Mouse (Mus musculus) heart, embryonic 14.5 days (tissue): ENCODE measurements around the gene Fam129a. TPM values are rescaled to one million over a fixed set of nuclear protein-coding genes. Genes with fewer than 3 reads are reported as not detected.
"Not testable (repeated sequence)": the region's sequence is repeated elsewhere in the genome, so short reads cannot be mapped to it uniquely, and the experiment has no call there.

ENCODE experiments used
- ATAC-seq: fragments of 200-750 bp; cut with Nextera tagmentation; 2 replicates; pipeline ENCODE4 v1.8.0; 2017; ENCODE audit warnings: low read depth, moderate TSS enrichment; ENCODE audit not compliant: insufficient number of reproducible peaks, insufficient read depth, low FRiP score
- H3K27ac ChIP-seq, 2 experiments: fragments of 200-500 bp in 1 of 2; fragments of 300-500 bp in 1 of 2; sonication (generic) in 1 of 2; replicated peaks in 1 of 2; 2 replicates each; pipeline ENCODE4 v1.5.1; 2012 to 2014; ENCODE audit warnings: low read depth in 2 of 2, low read length in 2 of 2, control low read depth in 1 of 2, mild to moderate bottlenecking in 1 of 2, mixed read lengths in 1 of 2; ENCODE audit not compliant: control insufficient read depth in 1 of 2, insufficient read depth in 1 of 2
- H3K27me3 ChIP-seq: fragments of 300-500 bp; sonication (generic); 2 replicates; pipeline ENCODE4 v1.6.1; 2014; ENCODE audit warnings: mild to moderate bottlenecking, low read length, control low read depth; ENCODE audit not compliant: control insufficient read depth, insufficient read depth
- H3K36me3 ChIP-seq: fragments of 300-500 bp; sonication (generic); 2 replicates; pipeline ENCODE4 v1.6.1; 2014; ENCODE audit warnings: mild to moderate bottlenecking, control low read depth, low read length, mixed read lengths; ENCODE audit not compliant: control insufficient read depth, insufficient read depth
- H3K4me1 ChIP-seq, 2 experiments: fragments of 200-500 bp in 1 of 2; fragments of 300-500 bp in 1 of 2; sonication (generic) in 1 of 2; 2 replicates each; pipeline ENCODE4 v1.6.1; 2012 to 2014; ENCODE audit warnings: low read length in 2 of 2, control low read depth in 1 of 2, mixed read lengths in 1 of 2; ENCODE audit not compliant: control insufficient read depth in 2 of 2, insufficient read depth in 2 of 2
- H3K4me2 ChIP-seq: fragments of 300-500 bp; sonication (generic); 2 replicates; pipeline ENCODE4 v1.6.1; 2014; ENCODE audit warnings: mild to moderate bottlenecking, low read length
- H3K4me3 ChIP-seq, 2 experiments: fragments of 200-500 bp in 1 of 2; fragments of 300-500 bp in 1 of 2; sonication (generic) in 1 of 2; 2 replicates each; pipeline ENCODE4 v1.5.1; 2012 to 2014; ENCODE audit warnings: low read length in 2 of 2, mild to moderate bottlenecking in 2 of 2, control low read depth in 1 of 2, low read depth in 1 of 2, moderate library complexity in 1 of 2; ENCODE audit not compliant: control insufficient read depth in 1 of 2, insufficient read depth in 1 of 2
- H3K9ac ChIP-seq: fragments of 300-500 bp; sonication (generic); 2 replicates; pipeline ENCODE4 v1.6.1; 2014; ENCODE audit warnings: mild to moderate bottlenecking, low read length
- H3K9me3 ChIP-seq: fragments of 300-500 bp; sonication (generic); 2 replicates; pipeline ENCODE4 v1.6.1; 2016; ENCODE audit warnings: low read length, control low read depth; ENCODE audit not compliant: control insufficient read depth
- WGBS: fragments of 180-500 bp; shearing (Covaris S2); extraction: QIAGEN DNeasy Blood & Tissue Kit; methylation state at CpG from one replicate; pipeline ENCODE4 v1.1.7; 2014; 5-methylcytosine and 5-hydroxymethylcytosine counted together
- polyA plus RNA-seq: library from polyadenylated mRNA; unstranded; fragments of >200 nt; fragmentation: Nextera tagmentation; extraction: Ambion mirVana; gene quantifications from 2 replicates; pipeline ENCODE4 v1.2.1, GENCODE M21; 2014

Fam129a gene
- polyA plus RNA-seq, 1 experiment from 2014 or later = 5.8 TPM

GRCm38 (mm10) chr1:151690583-151691193 lies 119.7 kb downstream of the Fam129a start:
- no peaks in the 10 kb centered on the region for H3K36me3 ChIP-seq
- H3K4me2 ChIP-seq = no peak overlapping the region
- ATAC-seq = no peak
- H3K27ac ChIP-seq = no peak overlapping the region
- WGBS = 69% methylated on average over 7 of the region's 7 CpGs
- H3K9me3 ChIP-seq = no peaks in the 10 kb centered on the region
- peaks cover 20 to 28% of the 10 kb centered on the region in 2 experiments for H3K4me1 ChIP-seq
- no peaks in the 10 kb centered on the region for H3K27me3 ChIP-seq
- H3K9ac ChIP-seq = no peak overlapping the region
- H3K4me3 ChIP-seq = no peak overlapping the region

DNA sequence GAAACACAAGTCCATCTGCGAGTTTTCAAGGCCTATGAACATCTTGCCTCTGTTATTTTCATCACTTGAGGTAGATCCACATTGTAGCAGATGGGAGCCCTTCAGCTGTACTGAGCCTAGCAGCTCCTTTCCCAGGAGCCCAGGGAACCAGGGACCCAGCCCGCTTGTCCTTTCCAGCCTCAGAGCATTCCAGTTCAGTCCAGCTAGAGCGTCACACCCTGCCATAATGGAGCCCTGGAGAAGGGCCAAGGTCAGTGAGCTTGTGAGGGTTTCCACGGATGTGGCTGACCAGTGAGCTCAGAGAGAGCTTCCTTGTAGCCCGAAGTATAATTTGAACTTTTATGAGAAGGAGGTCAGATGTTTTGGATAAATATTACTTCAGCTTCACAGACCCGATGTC lies 121.9 kb downstream of the Fam129a start:
- 0 out of 2 replicates have a peak, but pooled peaks have one; percentile 54 for ATAC-seq

DNA sequence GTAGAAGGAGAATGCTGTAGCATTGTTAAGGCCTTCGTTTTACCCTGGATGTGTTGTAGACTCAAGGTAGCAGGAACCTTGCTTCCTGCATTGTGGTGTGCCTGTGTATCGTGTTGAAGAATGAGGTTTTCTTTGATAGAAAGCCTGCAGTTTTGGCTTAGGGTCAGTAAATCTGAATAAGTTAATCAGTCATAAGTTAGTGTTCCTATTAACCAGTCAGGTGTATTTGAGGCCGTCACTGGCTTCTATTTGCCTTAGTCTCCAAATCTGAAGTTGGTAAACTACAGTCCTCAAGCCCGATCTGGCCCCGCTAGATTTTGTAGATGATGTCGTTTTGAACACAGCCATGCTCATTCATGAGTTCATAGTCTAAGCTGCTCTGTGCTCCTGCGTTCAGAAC lies 125.8 kb downstream of the Fam129a start:
- no peaks in the 10 kb centered on the region for H3K36me3 ChIP-seq
- 85% methylated on average over 7 of the region's 7 CpGs for WGBS
- no peaks in the 10 kb centered on the region for H3K9me3 ChIP-seq
- H3K4me1 ChIP-seq = peaks cover 8 to 11% of the 10 kb centered on the region in 2 experiments
- no peak for ATAC-seq
- H3K4me3 ChIP-seq = no peak overlapping the region
- no peaks in the 10 kb centered on the region for H3K27me3 ChIP-seq
- no peak overlapping the region for H3K27ac ChIP-seq
- H3K9ac ChIP-seq = no peak overlapping the region
- no peak overlapping the region for H3K4me2 ChIP-seq

More for the DNA sequence above, 121.9 kb downstream of the Fam129a start:
- H3K27me3 ChIP-seq, H3K4me2 ChIP-seq, H3K9ac ChIP-seq, H3K36me3 ChIP-seq, H3K27ac ChIP-seq, H3K4me3 ChIP-seq, H3K9me3 ChIP-seq: not testable (repeated sequence)
- H3K4me1 ChIP-seq = peaks cover 6 to 11% of the 10 kb centered on the region in 2 experiments; a peak in 3 of 4 replicates
- 48% methylated on average over 6 of the region's 6 CpGs for WGBS

DNA sequence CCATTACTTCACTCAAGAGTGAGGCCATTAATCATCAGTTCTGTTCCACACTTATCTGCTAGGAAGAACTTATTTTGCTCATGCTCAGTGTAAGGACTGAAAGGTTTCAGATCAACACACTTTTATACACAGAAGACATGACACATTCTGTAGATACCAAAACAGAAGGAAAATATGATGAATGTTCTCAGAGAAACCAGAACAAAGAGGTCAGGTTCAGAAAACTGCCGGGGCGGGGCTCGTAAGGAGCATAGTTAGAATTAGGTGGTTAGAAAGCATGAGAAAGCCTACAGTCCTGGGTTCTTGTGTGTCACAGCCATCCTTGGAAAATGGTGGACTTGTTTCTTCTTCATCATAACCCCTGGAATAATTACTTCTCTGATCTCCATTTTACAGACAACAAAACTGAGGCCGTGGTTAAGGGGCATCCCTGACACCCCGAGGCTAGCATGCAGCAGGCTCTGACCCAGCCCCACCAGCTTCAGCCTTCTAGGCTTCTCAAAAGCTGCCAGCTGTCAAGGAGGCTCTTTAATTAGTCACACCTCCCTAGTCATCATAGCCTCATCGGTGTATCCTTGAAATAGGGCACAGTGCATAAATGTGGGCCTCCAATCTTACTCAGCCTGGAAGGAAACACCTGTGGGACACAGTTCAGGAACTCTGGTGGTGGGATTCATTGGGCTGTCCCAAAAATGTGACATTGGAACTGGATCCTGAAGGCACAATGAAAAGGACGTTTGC lies 127.1 kb downstream of the Fam129a start:
- Histone ChIP-seq H3K4me2 (no peak overlapping the region), H3K9ac (no peak overlapping the region), H3K27me3 (no peaks in the 10 kb centered on the region), H3K9me3 (no peaks in the 10 kb centered on the region), H3K4me3 (no peak overlapping the region), H3K36me3 (no peaks in the 10 kb centered on the region), H3K4me1 (peaks cover 7 to 8% of the 10 kb centered on the region in 2 experiments), H3K27ac (no peak overlapping the region)
- no peak for ATAC-seq
- WGBS = 87% methylated on average over 7 of the region's 7 CpGs

DNA sequence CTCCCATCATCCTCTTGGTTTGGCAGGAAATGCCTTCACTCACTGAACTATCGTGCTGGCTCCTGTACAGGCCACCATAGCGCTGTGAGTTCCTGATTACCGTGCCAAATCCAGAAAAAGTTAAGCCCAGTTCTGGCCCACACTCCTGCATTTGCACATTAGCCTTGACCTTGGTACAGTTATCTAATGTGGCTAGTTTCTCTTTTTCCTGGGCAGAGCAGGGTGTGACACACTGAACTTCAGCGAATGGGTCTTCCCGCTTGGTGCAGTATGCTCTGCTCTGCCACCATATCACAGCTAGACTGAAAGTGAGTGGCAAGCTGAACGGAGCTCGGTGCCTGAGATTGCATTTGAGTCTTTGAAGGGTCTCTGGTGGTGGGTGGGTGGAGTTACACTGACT lies 128.4 kb downstream of the Fam129a start:
- WGBS = 69% methylated on average over 7 of the region's 7 CpGs
- Histone ChIP-seq H3K27me3 (no peaks in the 10 kb centered on the region), H3K9ac (no peak overlapping the region), H3K4me3 (no peak overlapping the region), H3K27ac (no peak overlapping the region), H3K36me3 (no peaks in the 10 kb centered on the region), H3K4me2 (no peak overlapping the region), H3K9me3 (no peaks in the 10 kb centered on the region), H3K4me1 (peaks cover 1 to 3% of the 10 kb centered on the region in 2 experiments; a peak in 3 of 4 replicates)
- ATAC-seq = no peak

DNA sequence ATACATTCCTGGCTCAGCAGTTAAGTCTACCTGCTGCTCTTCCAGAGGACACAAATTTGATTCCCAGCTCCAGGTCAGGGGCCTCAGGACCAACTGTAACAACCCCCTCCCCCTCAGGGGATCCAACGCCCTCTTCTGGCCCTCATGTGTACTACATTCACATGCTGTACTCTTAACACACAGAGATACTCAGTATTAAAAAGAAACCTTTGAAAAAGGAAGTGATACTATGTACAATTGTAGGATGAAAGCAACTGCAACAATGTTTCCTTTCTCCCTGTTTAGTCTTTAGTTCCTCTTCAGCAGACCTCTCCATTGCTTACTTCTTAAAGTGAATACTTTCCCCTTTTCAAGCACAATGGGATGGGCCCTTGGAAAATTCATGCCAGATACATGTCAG lies 131.8 kb downstream of the Fam129a start:
- peaks cover 3 to 6% of the 10 kb centered on the region in 2 experiments; a peak in 3 of 4 replicates for H3K4me1 ChIP-seq
- H3K27me3 ChIP-seq = no peaks in the 10 kb centered on the region
- H3K36me3 ChIP-seq = no peaks in the 10 kb centered on the region
- no peak overlapping the region for H3K4me2 ChIP-seq
- no peak for ATAC-seq
- no peaks in the 10 kb centered on the region for H3K9me3 ChIP-seq
- H3K4me3 ChIP-seq = no peak overlapping the region
- 26% methylated on average over 1 of the region's 1 CpGs for WGBS
- H3K27ac ChIP-seq = no peak overlapping the region
- H3K9ac ChIP-seq = no peak overlapping the region

- WGBS = 30% methylated on average over 11 of the region's 11 CpGs
- no peak for ATAC-seq
- H3K36me3 ChIP-seq = no peaks in the 10 kb centered on the region
- H3K4me3 ChIP-seq = no peak overlapping the region
- no peaks in the 10 kb centered on the region for H3K9me3 ChIP-seq
- peak overlapping the region; percentile 46 for H3K4me2 ChIP-seq
- peaks cover 8 to 19% of the 10 kb centered on the region in 2 experiments for H3K4me1 ChIP-seq
- H3K27me3 ChIP-seq = no peaks in the 10 kb centered on the region
- H3K9ac ChIP-seq = 0 out of 2 replicates have a peak overlapping the region, but pooled peaks have one; percentile 42
- no peak overlapping the region for H3K27ac ChIP-seq
Measured at GRCm38 (mm10) chr1:151705723-151706396, 134.9 kb downstream of the Fam129a start.
